Mouse (Mus musculus) hindbrain, embryonic 14.5 days (tissue): ENCODE results near the gene Crkl. TPM values are rescaled to one million over a fixed set of nuclear protein-coding genes. Genes with fewer than 3 reads are reported as not detected.

Source experiments
- ATAC-seq: fragments of 200-750 bp; cut with Nextera tagmentation; 2 replicates; pipeline ENCODE4 v1.8.0; 2017; ENCODE audit warnings: moderate number of reproducible peaks, mild to moderate bottlenecking, moderate TSS enrichment, moderate library complexity; ENCODE audit not compliant: low FRiP score
- DNase-seq: peaks from one replicate; pipeline ENCODE4 v3.0.0-alpha.2; 2015; ENCODE audit warnings: low spot score
- H3K27ac ChIP-seq: fragments of 300-500 bp; sonication (generic); 2 replicates; pipeline ENCODE4 v1.5.1; 2014; ENCODE audit warnings: mild to moderate bottlenecking, moderate library complexity
- H3K27me3 ChIP-seq: fragments of 300-500 bp; sonication (generic); 2 replicates; pipeline ENCODE4 v1.6.1; 2014; ENCODE audit warnings: mild to moderate bottlenecking, low read length, mixed read lengths; ENCODE audit not compliant: control insufficient read depth, insufficient read depth
- H3K36me3 ChIP-seq: fragments of 300-500 bp; sonication (generic); replicated peaks from 2 replicates; pipeline ENCODE4 v1.6.1; 2014; ENCODE audit not compliant: control insufficient read depth, insufficient read depth
- H3K4me1 ChIP-seq: fragments of 300-500 bp; sonication (generic); replicated peaks from 2 replicates; pipeline ENCODE4 v1.6.1; 2014; ENCODE audit warnings: antibody characterized with exemption, low read length, mixed read lengths; ENCODE audit not compliant: control insufficient read depth, insufficient read depth
- H3K4me2 ChIP-seq: fragments of 300-500 bp; sonication (generic); replicated peaks from 2 replicates; pipeline ENCODE4 v1.6.1; 2014; ENCODE audit warnings: mild to moderate bottlenecking, moderate library complexity
- H3K4me3 ChIP-seq: fragments of 300-500 bp; sonication (generic); replicated peaks from 2 replicates; pipeline ENCODE4 v1.5.1; 2014; ENCODE audit warnings: mild to moderate bottlenecking, low read length
- H3K9ac ChIP-seq: fragments of 300-500 bp; sonication (generic); 2 replicates; pipeline ENCODE4 v1.6.1; 2014
- H3K9me3 ChIP-seq: fragments of 300-500 bp; sonication (generic); 2 replicates; pipeline ENCODE4 v1.6.1; 2016; ENCODE audit warnings: low read length; ENCODE audit not compliant: control insufficient read depth
- WGBS: fragments of 180-500 bp; shearing (Covaris S2); extraction: QIAGEN DNeasy Blood & Tissue Kit; methylation state at CpG from one replicate; pipeline ENCODE4 v1.1.7; 2014; 5-methylcytosine and 5-hydroxymethylcytosine counted together
- polyA plus RNA-seq: library from polyadenylated mRNA; unstranded; fragments of >200 nt; fragmentation: Nextera tagmentation; extraction: Ambion mirVana; gene quantifications from 2 replicates; pipeline ENCODE4 v1.2.1, GENCODE M21; 2014

Crkl gene
- polyA plus RNA-seq, 1 experiment from 2014 or later, result 65.0 TPM

- WGBS, result 84% methylated on average over 2 of the region's 2 CpGs
- no peak overlapping the region for H3K27ac ChIP-seq
- no peaks in the 10 kb centered on the region for H3K9me3 ChIP-seq
- no peak overlapping the region for H3K4me3 ChIP-seq
- H3K36me3 ChIP-seq, result peaks cover 26% of the 10 kb centered on the region
- no peaks in the 10 kb centered on the region for H3K4me1 ChIP-seq
- ATAC-seq, result no peak
- no peak for DNase-seq
- H3K9ac ChIP-seq, result no peak overlapping the region
- H3K27me3 ChIP-seq, result no peaks in the 10 kb centered on the region
- H3K4me2 ChIP-seq, result no peak overlapping the region
These were observed 19.2 kb upstream of the Crkl start for GRCm38 (mm10) chr16:17432576-17432975.

- Histone ChIP-seq H3K4me1 (peaks cover 32% of the 10 kb centered on the region), H3K9ac (peak overlapping the region; percentile 98), H3K27ac (peak overlapping the region; percentile 96), H3K4me2 (peak overlapping the region; percentile 98), H3K36me3 (peaks cover 15% of the 10 kb centered on the region), H3K4me3 (peak overlapping the region; percentile 98), H3K9me3 (no peaks in the 10 kb centered on the region), H3K27me3 (no peaks in the 10 kb centered on the region)
- ATAC-seq (peak; percentile 57), DNase-seq (peak; percentile 45)
- WGBS, result under 1% methylated on average over 24 of the region's 24 CpGs
These were observed 557 bp downstream of the Crkl start for GRCm38 (mm10) chr16:17452373-17452715.

DNA sequence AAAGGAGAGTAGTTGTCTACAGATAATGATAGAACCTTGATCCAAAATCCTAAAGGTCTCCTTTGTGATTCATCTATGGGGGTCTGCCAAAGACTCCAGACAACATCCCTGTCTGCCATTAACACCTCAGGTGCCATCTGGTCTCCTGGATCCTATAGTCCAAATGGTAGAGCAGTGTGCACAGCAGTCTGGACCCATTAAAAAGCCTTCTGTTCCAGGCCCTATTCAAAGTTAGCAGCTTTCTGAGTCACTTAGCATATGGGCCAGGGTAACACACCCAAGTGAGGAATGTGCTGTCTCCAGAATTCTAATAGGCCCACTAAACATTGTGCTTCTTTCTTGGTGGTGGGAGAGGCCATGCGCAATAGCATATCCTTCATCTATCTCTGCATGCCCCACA is 5.1 kb downstream of the Crkl start:
- Histone ChIP-seq H3K36me3 (peaks cover 26% of the 10 kb centered on the region), H3K27ac (no peak overlapping the region), H3K4me1 (peaks cover 29% of the 10 kb centered on the region), H3K9me3 (no peaks in the 10 kb centered on the region), H3K27me3 (no peaks in the 10 kb centered on the region), H3K4me3 (no peak overlapping the region), H3K9ac (no peak overlapping the region), H3K4me2 (0 out of 2 replicates have a peak overlapping the region, but pooled peaks have one; percentile 2)
- DNase-seq (no peak), ATAC-seq (no peak)
- WGBS, result 100% methylated on average over 1 of the region's 1 CpGs

DNA sequence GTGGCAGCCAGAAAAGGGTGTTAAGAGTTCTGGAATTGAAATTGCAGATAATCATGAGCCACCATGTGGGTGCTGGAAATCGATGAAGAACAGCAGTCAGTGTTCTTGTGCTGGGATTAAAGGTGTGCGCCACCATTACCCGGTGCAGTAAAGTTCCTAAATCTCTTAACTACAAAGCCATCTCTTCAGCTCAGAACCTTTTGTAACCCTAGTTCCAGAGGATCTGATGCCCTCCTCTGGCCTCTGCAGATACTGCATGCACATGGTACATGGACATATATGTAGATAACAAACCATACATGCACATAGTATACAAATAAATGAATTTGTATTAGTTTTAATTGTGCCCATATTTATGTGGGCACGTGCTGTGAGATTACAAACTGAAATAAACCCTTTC is 8.5 kb downstream of the Crkl start:
- H3K9ac ChIP-seq, result no peak overlapping the region
- no peaks in the 10 kb centered on the region for H3K27me3 ChIP-seq
- no peak overlapping the region for H3K27ac ChIP-seq
- DNase-seq (no peak), ATAC-seq (no peak)
- peaks cover 26% of the 10 kb centered on the region for H3K36me3 ChIP-seq
- H3K9me3 ChIP-seq, result no peaks in the 10 kb centered on the region
- H3K4me2 ChIP-seq, result no peak overlapping the region
- peaks cover 13% of the 10 kb centered on the region for H3K4me1 ChIP-seq
- no peak overlapping the region for H3K4me3 ChIP-seq
- WGBS, result 91% methylated on average over 4 of the region's 4 CpGs

DNA sequence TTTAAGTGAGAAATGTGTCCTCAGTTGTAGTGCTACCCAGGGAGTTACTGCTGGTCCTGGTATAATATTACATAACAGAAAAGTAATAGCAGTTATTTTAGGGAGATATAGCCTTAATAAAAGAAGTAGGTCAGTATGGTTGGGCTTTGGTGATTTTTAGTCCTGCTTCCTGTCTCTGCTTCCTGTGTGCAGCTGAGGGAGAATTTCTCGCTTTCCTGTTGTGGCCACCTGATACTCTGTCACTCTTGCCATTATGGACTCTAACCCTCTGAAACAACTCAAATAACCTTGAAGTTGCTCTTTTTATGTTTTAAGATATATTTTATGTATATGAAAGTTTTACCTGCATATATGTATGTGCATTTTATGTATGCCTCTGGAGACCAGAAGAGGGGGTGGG is 9.8 kb downstream of the Crkl start:
- H3K4me1 ChIP-seq, result peaks cover 5% of the 10 kb centered on the region; the same call in 1 of the 2 replicates
- peaks cover 17% of the 10 kb centered on the region for H3K36me3 ChIP-seq
- no peaks in the 10 kb centered on the region for H3K9me3 ChIP-seq
- no peak overlapping the region for H3K9ac ChIP-seq
- WGBS, result 84% methylated on average over 1 of the region's 1 CpGs
- ATAC-seq (no peak), DNase-seq (no peak)
- no peak overlapping the region for H3K27ac ChIP-seq
- H3K4me3 ChIP-seq, result no peak overlapping the region
- H3K4me2 ChIP-seq, result no peak overlapping the region
- no peaks in the 10 kb centered on the region for H3K27me3 ChIP-seq

DNA sequence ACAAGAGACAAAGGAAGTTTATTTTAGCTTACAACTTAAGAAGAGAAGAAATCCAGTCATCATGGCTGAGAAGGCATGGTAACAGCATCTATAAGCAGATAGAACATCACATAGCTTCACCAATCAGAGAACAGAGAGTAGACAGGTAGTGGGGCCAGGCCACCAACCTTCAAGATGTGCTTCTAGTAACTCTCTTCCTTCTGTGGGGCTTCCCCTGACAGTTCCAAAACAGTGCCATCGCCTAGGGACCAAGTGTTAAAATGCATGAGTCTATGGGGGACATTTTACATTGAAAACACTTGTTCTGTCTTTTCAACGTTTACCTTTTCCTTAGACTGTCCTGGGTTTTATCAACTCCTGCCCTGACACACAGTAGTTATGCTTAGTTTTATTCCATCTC is 11.4 kb downstream of the Crkl start:
- WGBS, result 91% methylated on average over 2 of the region's 2 CpGs
- Histone ChIP-seq H3K9me3 (no peaks in the 10 kb centered on the region), H3K36me3 (peaks cover 11% of the 10 kb centered on the region; the same call in 1 of the 2 replicates), H3K9ac (no peak overlapping the region), H3K4me3 (no peak overlapping the region), H3K27me3 (no peaks in the 10 kb centered on the region), H3K4me2 (no peak overlapping the region), H3K4me1 (no peaks in the 10 kb centered on the region), H3K27ac (no peak overlapping the region)
- ATAC-seq (no peak), DNase-seq (no peak)

GRCm38 (mm10) chr16:17466875-17467663 is 15.3 kb downstream of the Crkl start:
- H3K27ac ChIP-seq, result no peak overlapping the region
- H3K4me1 ChIP-seq, result no peaks in the 10 kb centered on the region
- H3K9ac ChIP-seq, result no peak overlapping the region
- 94% methylated on average over 4 of the region's 4 CpGs for WGBS
- DNase-seq, result no peak
- H3K4me2 ChIP-seq, result no peak overlapping the region
- no peaks in the 10 kb centered on the region for H3K9me3 ChIP-seq
- peaks cover 31% of the 10 kb centered on the region for H3K36me3 ChIP-seq
- ATAC-seq, result no peak
- H3K4me3 ChIP-seq, result no peak overlapping the region
- H3K27me3 ChIP-seq, result no peaks in the 10 kb centered on the region

DNA sequence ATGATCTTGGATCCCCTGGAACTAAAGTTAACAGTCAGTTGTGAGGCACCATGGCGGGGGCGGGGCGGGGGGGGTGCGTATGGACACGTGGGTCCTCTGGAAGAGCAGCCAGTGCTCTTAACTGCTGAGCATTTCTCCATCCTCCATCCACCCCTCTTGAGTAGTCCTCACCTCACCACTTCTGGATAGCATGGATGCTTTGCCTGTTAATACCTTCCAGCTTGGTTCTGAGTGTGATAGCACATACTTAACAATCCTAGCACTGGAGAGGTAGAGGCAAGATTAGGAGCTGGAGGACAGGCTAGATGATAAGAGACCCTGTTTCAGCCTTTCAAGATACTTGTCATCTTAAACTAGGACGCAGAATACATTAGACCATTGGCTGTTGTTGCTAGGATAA is 20.7 kb downstream of the Crkl start:
- Histone ChIP-seq H3K9me3 (no peaks in the 10 kb centered on the region), H3K36me3 (peaks cover 41% of the 10 kb centered on the region), H3K27me3 (no peaks in the 10 kb centered on the region), H3K4me2 (no peak overlapping the region), H3K9ac (no peak overlapping the region), H3K4me3 (no peak overlapping the region), H3K4me1 (no peaks in the 10 kb centered on the region), H3K27ac (no peak overlapping the region)
- ATAC-seq (no peak), DNase-seq (no peak)
- WGBS, result 93% methylated on average over 6 of the region's 6 CpGs

- Histone ChIP-seq H3K27ac (no peak overlapping the region), H3K4me2 (no peak overlapping the region), H3K36me3 (peaks cover 36% of the 10 kb centered on the region), H3K4me3 (no peak overlapping the region), H3K9ac (no peak overlapping the region), H3K27me3 (no peaks in the 10 kb centered on the region), H3K9me3 (no peaks in the 10 kb centered on the region), H3K4me1 (no peaks in the 10 kb centered on the region)
- ATAC-seq (no peak), DNase-seq (no peak)
These were observed 22.3 kb downstream of the Crkl start for GRCm38 (mm10) chr16:17474091-17474490.

- no peak overlapping the region for H3K4me3 ChIP-seq
- no peaks in the 10 kb centered on the region for H3K4me1 ChIP-seq
- WGBS, result 98% methylated on average over 2 of the region's 2 CpGs
- H3K36me3 ChIP-seq, result peaks cover 33% of the 10 kb centered on the region
- no peak for ATAC-seq
- H3K4me2 ChIP-seq, result no peak overlapping the region
- H3K27ac ChIP-seq, result no peak overlapping the region
- no peak overlapping the region for H3K9ac ChIP-seq
- DNase-seq, result no peak
- H3K9me3 ChIP-seq, result no peaks in the 10 kb centered on the region
- no peaks in the 10 kb centered on the region for H3K27me3 ChIP-seq
These were observed 23.0 kb downstream of the Crkl start for GRCm38 (mm10) chr16:17474761-17475160.
